Mouse (Mus musculus): Measurements from ENCODE around the gene Cep250. TPM values are rescaled to one million over a fixed set of nuclear protein-coding genes. Genes with fewer than 3 reads are reported as not detected.

Gene Cep250
- 6.4 and 7.7 TPM in 2 replicates for polyA plus RNA-seq (2012; rRNA removed)

GRCm38 (mm10) chr2:155956134-155957059 lies at the start of gene Cep250:
TSS of gene Cep250 (plus strand) at chr2:155956458.

GRCm38 (mm10) chr2:155929531-155930442 lies 26.5 kb upstream of the Cep250 start, which contains the start of gene Uqcc1:
TSS of gene Uqcc1 (minus strand) at chr2:155930310.

DNA sequence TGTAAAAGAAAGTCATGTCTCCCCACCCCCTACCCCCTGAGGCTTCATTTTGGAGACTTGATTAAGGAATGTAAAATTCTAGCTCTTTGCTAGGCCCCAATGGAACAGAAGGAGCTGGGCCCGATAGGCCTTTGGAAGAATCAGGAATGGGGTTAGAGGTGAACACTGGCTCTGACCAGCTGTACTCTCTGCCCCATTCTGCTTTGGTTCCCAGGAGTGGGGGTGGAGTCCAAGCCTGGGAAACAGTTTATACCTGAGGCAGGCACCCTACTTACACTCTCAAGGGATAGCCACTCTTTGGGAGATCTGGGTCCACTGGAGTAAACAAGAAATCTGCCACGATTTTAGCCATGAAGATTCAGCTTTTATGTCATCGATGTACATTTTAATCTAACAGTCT lies 15.6 kb upstream of the Cep250 start, which contains the start of gene Gm15557:
TSS of gene Gm15557 (plus strand) at position 48 of the 400 bp plus-strand sequence.

GRCm38 (mm10) chr2:155945124-155945523 lies 11.1 kb upstream of the Cep250 start, which contains the start of gene Gdf5:
TSS of gene Gdf5 (minus strand) at chr2:155945367.

GRCm38 (mm10) chr2:156007888-156008532 lies 51.8 kb downstream of the Cep250 start, which contains the start of the genes 6430550D23Rik and Ergic3:
TSS of gene 6430550D23Rik (minus strand) at chr2:156007977.
TSS of gene Ergic3 (plus strand) at chr2:156008045.

Other genes with a start within 250 kb of the Cep250 start
- gene Edem2, start 227.0 kb upstream of the Cep250 start, polyA plus RNA-seq (2012; rRNA removed), result 76.8 and 108 TPM in 2 replicates
- gene Gm17581, start 220.6 kb upstream of the Cep250 start, polyA plus RNA-seq (2012; rRNA removed), result not detected in 2 replicates
- gene Procr, start 205.3 kb upstream of the Cep250 start, polyA plus RNA-seq (2012; rRNA removed), result 15.5 and 19.7 TPM in 2 replicates
- gene Mmp24, start 181.1 kb upstream of the Cep250 start, polyA plus RNA-seq (2012; rRNA removed), result 0.54 and 0.65 TPM in 2 replicates
- 34.8 and 40.6 TPM in 2 replicates for gene BC029722, start 137.0 kb upstream of the Cep250 start, polyA plus RNA-seq (2012; rRNA removed)
- gene Eif6, start 129.5 kb upstream of the Cep250 start, polyA plus RNA-seq (2012; rRNA removed), result 336 TPM in 2 replicates
- 7.2 and 7.6 TPM in 2 replicates for gene Fam83c, start 121.6 kb upstream of the Cep250 start, polyA plus RNA-seq (2012; rRNA removed)
- 19.4 and 21.9 TPM in 2 replicates for gene Uqcc1, start 26.1 kb upstream of the Cep250 start, polyA plus RNA-seq (2012; rRNA removed)
- not detected in 2 replicates for gene Gm15557, start 15.7 kb upstream of the Cep250 start, polyA plus RNA-seq (2012; rRNA removed)
- gene Gdf5, start 11.1 kb upstream of the Cep250 start, polyA plus RNA-seq (2012; rRNA removed), result 0.13 and 0.28 TPM in 2 replicates
- 1.5 and 2.0 TPM in 2 replicates for gene 6430550D23Rik, start 51.5 kb downstream of the Cep250 start, polyA plus RNA-seq (2012; rRNA removed)
- gene Ergic3, start 51.6 kb downstream of the Cep250 start, polyA plus RNA-seq (2012; rRNA removed), result 280 and 317 TPM in 2 replicates
- 2.9 and 3.4 TPM in 2 replicates for gene Fer1l4, start 96.5 kb downstream of the Cep250 start, polyA plus RNA-seq (2012; rRNA removed)
- 0.80 and 0.83 TPM in 2 replicates for gene Spag4, start 108.7 kb downstream of the Cep250 start, polyA plus RNA-seq (2012; rRNA removed)
- 70.6 and 73.0 TPM in 2 replicates for gene Cpne1, start 155.5 kb downstream of the Cep250 start, polyA plus RNA-seq (2012; rRNA removed)
- 4.8 and 11.4 TPM in 2 replicates for gene Rbm12, start 155.5 kb downstream of the Cep250 start, polyA plus RNA-seq (2012; rRNA removed)
- 1.4 and 2.5 TPM in 2 replicates for gene Gm28036, start 170.6 kb downstream of the Cep250 start, polyA plus RNA-seq (2012; rRNA removed)
- 244 and 288 TPM in 2 replicates for gene Romo1, start 187.6 kb downstream of the Cep250 start, polyA plus RNA-seq (2012; rRNA removed)
- gene Nfs1, start 187.7 kb downstream of the Cep250 start, polyA plus RNA-seq (2012; rRNA removed), result 89.5 and 91.6 TPM in 2 replicates
- gene Rbm39, start 223.8 kb downstream of the Cep250 start, polyA plus RNA-seq (2012; rRNA removed), result 47.0 and 63.0 TPM in 2 replicates
- 11.8 and 12.1 TPM in 2 replicates for gene Phf20, start 240.0 kb downstream of the Cep250 start, polyA plus RNA-seq (2012; rRNA removed)

Measured in colon, adult 2 months (tissue).